Comparison of ENCODE assay signal across 28 mouse cellular contexts in genomic region chr3:152247708-152248107, GRCm38 (mm10). TPM values are rescaled to one million over a fixed set of nuclear protein-coding genes. Genes with fewer than 3 reads are reported as not detected.
"Had no signal": no experiment of that assay in that cellular context is flagged by ENCODE, and none has a peak within 500 bp of the region (broad histone marks: within the 10 kb centered on the region; RNA-seq: fewer than 3 reads in every experiment).

No protein-coding gene starts in this region.

- DNase-seq: cerebellum, adult 8-10 months; cerebellum, adult 9-10 months; cerebellum, adult 9-11 months; cerebellum, postnatal 10 days; cerebellum, postnatal 14 days; cerebellum, postnatal 25 days; cerebellum, postnatal 36 days; embryo, embryonic 11 days; forebrain, postnatal 0 days; gastrocnemius, adult 2 months; gastrocnemius, postnatal 10 days; gastrocnemius, postnatal 14 days; gastrocnemius, postnatal 25 days; gastrocnemius, postnatal 36 days; heart, adult 11 months; heart, adult 18-20 months; heart, adult 2 months had no signal

- H3K4me2 ChIP-seq: embryonic facial prominence, embryonic 12.5 days; embryonic facial prominence, embryonic 13.5 days; embryonic facial prominence, embryonic 15.5 days; forebrain, embryonic 12.5 days; forebrain, embryonic 13.5 days; forebrain, embryonic 15.5 days had no signal

- H3K9me3 ChIP-seq: embryonic facial prominence, embryonic 10.5 days; embryonic facial prominence, embryonic 12.5 days; embryonic facial prominence, embryonic 13.5 days; embryonic facial prominence, embryonic 15.5 days; forebrain, embryonic 10.5 days; forebrain, embryonic 12.5 days; forebrain, embryonic 13.5 days; forebrain, embryonic 15.5 days had no signal

- H3K27me3 ChIP-seq: embryonic facial prominence, embryonic 12.5 days; embryonic facial prominence, embryonic 13.5 days; embryonic facial prominence, embryonic 15.5 days; forebrain, embryonic 12.5 days; forebrain, embryonic 13.5 days; forebrain, embryonic 15.5 days had no signal

- ATAC-seq: forebrain, embryonic 13.5 days; forebrain, embryonic 15.5 days; forebrain, embryonic 16.5 days; forebrain, postnatal 0 days had no signal

- H3K4me1 ChIP-seq: embryonic facial prominence, embryonic 10.5 days; embryonic facial prominence, embryonic 12.5 days; embryonic facial prominence, embryonic 13.5 days; embryonic facial prominence, embryonic 15.5 days; forebrain, embryonic 10.5 days; forebrain, embryonic 12.5 days; forebrain, embryonic 13.5 days; forebrain, embryonic 15.5 days had no signal

- H3K4me3 ChIP-seq: embryonic facial prominence, embryonic 10.5 days; embryonic facial prominence, embryonic 12.5 days; embryonic facial prominence, embryonic 13.5 days; embryonic facial prominence, embryonic 15.5 days; erythroblast, embryonic 14.5 days; forebrain, embryonic 10.5 days; forebrain, embryonic 12.5 days; forebrain, embryonic 13.5 days; forebrain, embryonic 15.5 days; gastrocnemius, adult 2 months; heart, adult 2 months had no signal

- H3K9ac ChIP-seq: embryonic facial prominence, embryonic 12.5 days; embryonic facial prominence, embryonic 13.5 days; embryonic facial prominence, embryonic 15.5 days; forebrain, embryonic 12.5 days; forebrain, embryonic 13.5 days; forebrain, embryonic 15.5 days; forebrain, postnatal 0 days had no signal

- H3K27ac ChIP-seq: embryonic facial prominence, embryonic 10.5 days; embryonic facial prominence, embryonic 12.5 days; embryonic facial prominence, embryonic 13.5 days; embryonic facial prominence, embryonic 15.5 days; forebrain, embryonic 10.5 days; forebrain, embryonic 12.5 days; forebrain, embryonic 13.5 days; forebrain, embryonic 15.5 days; gastrocnemius, adult 2 months; heart, adult 2 months had no signal

- H3K36me3 ChIP-seq: embryonic facial prominence, embryonic 10.5 days; embryonic facial prominence, embryonic 12.5 days; embryonic facial prominence, embryonic 13.5 days; embryonic facial prominence, embryonic 15.5 days; forebrain, embryonic 12.5 days; forebrain, embryonic 15.5 days had no signal

RNA-seq across cellular contexts. Expression of gene Nexn, which starts 18.4 kb away (rescaled TPM):
- total RNA-seq: granulocyte monocyte progenitor cell, adult 5-6 weeks had no signal
- polyA plus RNA-seq: erythroblast, embryonic 14.5 days had no signal
